Mouse (Mus musculus) hindbrain, embryonic 11.5 days (tissue): ENCODE data around the gene Opn1sw. TPM values are rescaled to one million over a fixed set of nuclear protein-coding genes. Genes with fewer than 3 reads are reported as not detected.
A peak's percentile ranks its signal among the peaks of the same experiment; 100 is the strongest.

Experiments used
- ATAC-seq: fragments of 200-750 bp; cut with Nextera tagmentation; 2 replicates; pipeline ENCODE4 v1.8.0; 2017; ENCODE audit warnings: mild to moderate bottlenecking, moderate TSS enrichment, moderate library complexity; ENCODE audit not compliant: low FRiP score
- DNase-seq: peaks from one replicate; pipeline ENCODE4 v3.0.0-alpha.2; 2015; ENCODE audit warnings: low spot score
- H3K27ac ChIP-seq: fragments of 300-500 bp; sonication (generic); 2 replicates; pipeline ENCODE4 v1.5.1; 2014; ENCODE audit warnings: mild to moderate bottlenecking, low read depth, low read length
- H3K27me3 ChIP-seq: fragments of 300-500 bp; sonication (generic); 2 replicates; pipeline ENCODE4 v1.6.1; 2014; ENCODE audit warnings: mild to moderate bottlenecking, low read length, moderate library complexity, mixed read lengths; ENCODE audit not compliant: control insufficient read depth, insufficient read depth
- H3K36me3 ChIP-seq: fragments of 300-500 bp; sonication (generic); 2 replicates; pipeline ENCODE4 v1.6.1; 2014; ENCODE audit warnings: mild to moderate bottlenecking, low read length, moderate library complexity, mixed read lengths; ENCODE audit not compliant: control insufficient read depth, insufficient read depth
- H3K4me1 ChIP-seq: fragments of 300-500 bp; sonication (generic); replicated peaks from 2 replicates; pipeline ENCODE4 v1.6.1; 2014; ENCODE audit warnings: low read length, mixed read lengths; ENCODE audit not compliant: control insufficient read depth, insufficient read depth
- H3K4me2 ChIP-seq: fragments of 300-500 bp; sonication (generic); replicated peaks from 2 replicates; pipeline ENCODE4 v1.6.1; 2014; ENCODE audit warnings: mild to moderate bottlenecking, low read depth, low read length
- H3K4me3 ChIP-seq: fragments of 300-500 bp; sonication (generic); 2 replicates; pipeline ENCODE4 v1.5.1; 2014; ENCODE audit warnings: low read depth, low read length
- H3K9ac ChIP-seq: fragments of 300-500 bp; sonication (generic); 2 replicates; pipeline ENCODE4 v1.6.1; 2014; ENCODE audit warnings: low read depth, low read length
- H3K9me3 ChIP-seq: fragments of 300-500 bp; sonication (generic); 2 replicates; pipeline ENCODE4 v1.6.1; 2016; ENCODE audit warnings: low read length; ENCODE audit not compliant: control insufficient read depth
- WGBS: fragments of 180-500 bp; shearing (Covaris S2); extraction: QIAGEN DNeasy Blood & Tissue Kit; methylation state at CpG from one replicate; pipeline ENCODE4 v1.1.7; 2014; 5-methylcytosine and 5-hydroxymethylcytosine counted together
- polyA plus RNA-seq: library from polyadenylated mRNA; unstranded; fragments of >200 nt; fragmentation: Nextera tagmentation; extraction: Ambion mirVana; gene quantifications from 2 replicates; pipeline ENCODE4 v1.2.1, GENCODE M21; 2014

The Opn1sw gene
- polyA plus RNA-seq, 1 experiment from 2014 or later = 0.31 TPM

GRCm38 (mm10) chr6:29432156-29432555 lies 43.9 kb upstream of the Opn1sw start:
- Histone ChIP-seq H3K27ac (no peak overlapping the region), H3K27me3 (peaks cover 30% of the 10 kb centered on the region), H3K36me3 (no peaks in the 10 kb centered on the region), H3K9ac (no peak overlapping the region), H3K9me3 (no peaks in the 10 kb centered on the region), H3K4me2 (no peak overlapping the region), H3K4me1 (peaks cover 24% of the 10 kb centered on the region), H3K4me3 (no peak overlapping the region)
- no peak for ATAC-seq
- WGBS = 44% methylated on average over 3 of the region's 3 CpGs
- DNase-seq = peak; percentile 5

GRCm38 (mm10) chr6:29431473-29431872 lies 43.2 kb upstream of the Opn1sw start:
- Histone ChIP-seq H3K9me3 (no peaks in the 10 kb centered on the region), H3K4me3 (no peak overlapping the region), H3K9ac (no peak overlapping the region), H3K27me3 (peaks cover 30% of the 10 kb centered on the region), H3K4me2 (no peak overlapping the region), H3K27ac (no peak overlapping the region), H3K4me1 (peaks cover 24% of the 10 kb centered on the region), H3K36me3 (no peaks in the 10 kb centered on the region)
- ATAC-seq = no peak
- WGBS = 17% methylated on average over 5 of the region's 5 CpGs
- peak; percentile 10 for DNase-seq

DNA sequence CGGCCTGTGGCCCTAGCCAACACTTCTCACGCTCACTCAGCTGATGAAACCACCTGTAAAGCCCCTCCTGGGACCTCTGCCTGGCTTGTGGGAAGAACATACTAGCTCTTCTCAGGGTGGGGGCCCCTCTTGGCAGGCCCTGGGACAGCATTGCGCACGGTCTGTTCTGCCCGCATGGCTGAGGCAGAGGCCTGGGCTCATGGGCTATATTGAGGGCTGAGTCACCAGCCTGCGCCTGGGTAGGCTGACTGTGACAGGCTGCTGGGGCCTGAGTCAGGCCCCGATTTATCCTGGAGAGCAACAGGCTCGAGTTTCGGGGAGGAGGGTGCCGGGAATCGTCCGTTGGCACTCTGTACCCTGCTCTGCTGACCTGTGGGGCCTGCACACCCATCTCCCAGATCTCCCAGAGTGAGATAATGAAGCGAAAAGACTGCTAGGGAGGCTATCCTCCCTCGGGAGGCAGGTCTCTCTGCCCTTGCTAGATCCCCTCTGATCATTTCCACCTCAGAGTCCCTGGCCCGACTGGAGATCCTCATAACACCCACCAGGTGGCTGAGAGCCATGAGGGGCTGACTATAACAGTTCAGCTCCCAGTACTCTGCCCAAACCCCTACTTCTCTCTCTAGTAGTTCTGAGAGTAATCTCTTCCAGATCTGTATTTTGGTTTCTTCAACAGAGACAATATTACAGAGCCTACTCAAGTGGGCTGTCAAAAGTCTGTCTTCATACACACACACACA lies 42.6 kb upstream of the Opn1sw start:
- no peak overlapping the region for H3K4me3 ChIP-seq
- no peak overlapping the region for H3K27ac ChIP-seq
- DNase-seq (peak; percentile 10), ATAC-seq (no peak)
- H3K36me3 ChIP-seq = no peaks in the 10 kb centered on the region
- H3K9ac ChIP-seq = no peak overlapping the region
- H3K27me3 ChIP-seq = peaks cover 30% of the 10 kb centered on the region
- H3K9me3 ChIP-seq = no peaks in the 10 kb centered on the region
- 47% methylated on average over 15 of the region's 15 CpGs for WGBS
- no peak overlapping the region for H3K4me2 ChIP-seq
- peaks cover 20% of the 10 kb centered on the region for H3K4me1 ChIP-seq

DNA sequence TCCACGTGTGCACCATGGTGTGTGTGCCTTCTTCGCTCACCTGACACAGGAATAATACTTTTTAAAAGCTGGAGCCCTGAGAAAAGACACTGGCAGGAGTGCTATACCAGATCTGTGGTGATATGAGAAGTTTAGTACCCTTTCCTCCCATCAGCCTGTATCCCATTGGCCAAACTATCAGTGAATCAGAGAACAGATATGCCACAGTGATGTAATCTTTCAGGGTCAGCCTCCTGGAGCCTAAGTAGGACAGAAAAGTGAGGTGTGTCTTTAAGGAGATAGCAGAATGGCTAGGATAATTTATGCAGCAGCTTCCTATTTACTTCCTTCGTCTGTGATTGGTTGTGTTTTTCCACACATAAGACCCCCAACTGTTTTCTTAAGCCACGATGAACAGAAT lies 39.9 kb upstream of the Opn1sw start:
- H3K4me3 ChIP-seq = no peak overlapping the region
- H3K4me2 ChIP-seq = no peak overlapping the region
- WGBS = 61% methylated on average over 4 of the region's 4 CpGs
- H3K9me3 ChIP-seq = no peaks in the 10 kb centered on the region
- DNase-seq (no peak), ATAC-seq (no peak)
- no peak overlapping the region for H3K9ac ChIP-seq
- H3K27me3 ChIP-seq = peaks cover 14% of the 10 kb centered on the region
- peaks cover 3% of the 10 kb centered on the region; the same call in 1 of the 2 replicates for H3K4me1 ChIP-seq
- no peaks in the 10 kb centered on the region for H3K36me3 ChIP-seq
- no peak overlapping the region for H3K27ac ChIP-seq

DNA sequence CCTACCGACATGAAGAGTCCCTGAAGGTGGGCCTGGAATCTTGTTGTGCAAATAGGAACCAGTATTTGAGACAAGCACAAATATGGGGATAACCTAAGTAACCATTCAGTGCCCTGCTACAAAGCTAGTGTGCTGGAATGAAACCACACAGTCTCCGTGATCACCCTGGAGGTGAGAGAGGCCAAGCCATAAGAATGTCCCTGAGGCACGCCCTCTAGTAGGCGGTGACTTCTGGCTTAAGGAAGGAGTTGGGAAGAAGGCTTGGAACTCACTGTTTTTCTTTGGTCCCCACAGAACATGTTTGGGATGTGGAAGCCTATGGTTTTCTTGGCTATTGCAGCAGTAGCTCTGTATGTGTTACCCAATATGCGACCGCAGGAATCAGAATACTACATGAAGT lies 38.1 kb upstream of the Opn1sw start:
- no peak overlapping the region for H3K4me2 ChIP-seq
- WGBS = 81% methylated on average over 6 of the region's 6 CpGs
- ATAC-seq (no peak), DNase-seq (no peak)
- no peaks in the 10 kb centered on the region for H3K9me3 ChIP-seq
- no peaks in the 10 kb centered on the region for H3K36me3 ChIP-seq
- H3K9ac ChIP-seq = no peak overlapping the region
- H3K27ac ChIP-seq = no peak overlapping the region
- no peak overlapping the region for H3K4me3 ChIP-seq
- no peaks in the 10 kb centered on the region for H3K27me3 ChIP-seq
- H3K4me1 ChIP-seq = no peaks in the 10 kb centered on the region

GRCm38 (mm10) chr6:29425118-29425517 lies 36.9 kb upstream of the Opn1sw start:
- no peaks in the 10 kb centered on the region for H3K4me1 ChIP-seq
- no peak overlapping the region for H3K9ac ChIP-seq
- no peaks in the 10 kb centered on the region for H3K9me3 ChIP-seq
- DNase-seq (no peak), ATAC-seq (no peak)
- WGBS = 89% methylated on average over 8 of the region's 8 CpGs
- no peaks in the 10 kb centered on the region for H3K36me3 ChIP-seq
- no peaks in the 10 kb centered on the region for H3K27me3 ChIP-seq
- H3K4me3 ChIP-seq = no peak overlapping the region
- no peak overlapping the region for H3K4me2 ChIP-seq
- no peak overlapping the region for H3K27ac ChIP-seq

DNA sequence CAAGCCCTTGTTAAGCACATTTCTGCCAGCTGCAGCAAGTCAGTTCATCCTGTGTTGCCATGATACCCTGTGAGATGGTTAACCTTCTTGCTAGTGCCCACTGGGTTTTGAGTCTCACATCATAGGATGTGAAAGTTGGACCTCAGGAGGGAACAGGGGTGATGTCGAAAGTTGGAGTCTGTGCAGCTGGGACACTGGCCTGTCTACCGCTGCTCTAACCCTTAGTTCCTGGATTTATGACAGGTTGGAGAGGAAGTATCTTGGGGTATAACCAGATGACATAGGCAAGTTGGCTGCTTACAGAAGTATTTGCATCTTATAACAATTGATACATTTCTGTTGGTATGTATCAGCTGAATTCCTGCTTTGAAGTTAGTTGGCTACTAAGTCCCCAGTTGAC lies 32.3 kb upstream of the Opn1sw start:
- no peak for DNase-seq
- no peak overlapping the region for H3K4me2 ChIP-seq
- H3K9ac ChIP-seq = no peak overlapping the region
- no peak overlapping the region for H3K4me3 ChIP-seq
- 88% methylated on average over 2 of the region's 2 CpGs for WGBS
- no peaks in the 10 kb centered on the region for H3K4me1 ChIP-seq
- H3K9me3 ChIP-seq = no peaks in the 10 kb centered on the region
- H3K27ac ChIP-seq = no peak overlapping the region
- H3K27me3 ChIP-seq = no peaks in the 10 kb centered on the region
- no peaks in the 10 kb centered on the region for H3K36me3 ChIP-seq
- ATAC-seq = no peak

DNA sequence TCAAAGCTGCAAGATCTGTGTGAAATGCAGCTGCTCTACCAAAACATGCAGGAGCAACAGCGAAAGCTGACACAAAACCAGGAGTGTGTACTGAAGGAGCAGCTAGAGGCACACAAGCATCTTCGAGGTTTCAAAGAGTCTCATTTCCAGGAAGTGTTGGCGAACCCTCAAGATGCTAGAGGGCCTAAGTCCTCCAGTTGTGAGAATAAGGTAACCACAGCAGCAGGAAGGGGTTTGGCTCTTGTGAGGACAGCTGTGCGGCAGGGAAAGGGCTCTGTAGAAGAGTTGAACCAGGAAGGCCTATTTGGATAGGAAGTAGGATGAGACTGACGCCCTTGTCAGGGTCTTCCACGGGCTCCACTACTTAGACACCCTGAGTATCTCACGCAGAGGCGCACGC lies 27.2 kb upstream of the Opn1sw start:
- H3K4me2 ChIP-seq = no peak overlapping the region
- no peak overlapping the region for H3K4me3 ChIP-seq
- no peak overlapping the region for H3K9ac ChIP-seq
- H3K9me3 ChIP-seq = no peaks in the 10 kb centered on the region
- ATAC-seq (no peak), DNase-seq (no peak)
- H3K36me3 ChIP-seq = no peaks in the 10 kb centered on the region
- no peaks in the 10 kb centered on the region for H3K27me3 ChIP-seq
- H3K4me1 ChIP-seq = no peaks in the 10 kb centered on the region
- 89% methylated on average over 9 of the region's 9 CpGs for WGBS
- H3K27ac ChIP-seq = no peak overlapping the region

DNA sequence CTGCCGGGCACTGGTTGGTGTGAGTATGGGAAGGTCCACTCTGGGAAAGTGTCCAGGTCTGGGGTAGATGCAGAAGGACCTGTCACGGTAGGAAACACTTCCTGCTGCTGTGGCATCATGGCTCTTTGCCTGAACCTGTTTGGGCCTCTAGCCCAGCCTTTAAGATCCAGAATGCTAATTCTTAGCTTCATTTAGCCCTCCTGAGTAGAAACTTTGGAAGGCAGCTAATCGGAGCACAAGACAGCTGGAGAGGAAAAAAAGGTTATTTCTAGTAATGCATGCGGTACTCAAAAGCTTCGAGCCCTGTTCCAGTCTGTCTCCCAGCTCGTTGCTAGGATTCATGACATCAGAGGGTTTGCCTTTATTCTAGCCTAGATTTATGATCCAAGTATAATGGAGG lies 18.1 kb upstream of the Opn1sw start:
- Histone ChIP-seq H3K36me3 (no peaks in the 10 kb centered on the region), H3K9me3 (no peaks in the 10 kb centered on the region), H3K27me3 (no peaks in the 10 kb centered on the region), H3K9ac (no peak overlapping the region), H3K4me2 (no peak overlapping the region), H3K4me3 (no peak overlapping the region), H3K4me1 (no peaks in the 10 kb centered on the region; the same call in 1 of the 2 replicates), H3K27ac (no peak overlapping the region)
- WGBS = 77% methylated on average over 6 of the region's 6 CpGs
- no peak for DNase-seq
- no peak for ATAC-seq
